Mouse (Mus musculus): ENCODE data around the gene Tas1r1.
A peak's percentile ranks its signal among the peaks of the same experiment; 100 is the strongest.
"Not testable (repeated sequence)": the region's sequence is repeated elsewhere in the genome, so short reads cannot be mapped to it uniquely, and the experiment has no call there.

Tas1r1 gene

DNA sequence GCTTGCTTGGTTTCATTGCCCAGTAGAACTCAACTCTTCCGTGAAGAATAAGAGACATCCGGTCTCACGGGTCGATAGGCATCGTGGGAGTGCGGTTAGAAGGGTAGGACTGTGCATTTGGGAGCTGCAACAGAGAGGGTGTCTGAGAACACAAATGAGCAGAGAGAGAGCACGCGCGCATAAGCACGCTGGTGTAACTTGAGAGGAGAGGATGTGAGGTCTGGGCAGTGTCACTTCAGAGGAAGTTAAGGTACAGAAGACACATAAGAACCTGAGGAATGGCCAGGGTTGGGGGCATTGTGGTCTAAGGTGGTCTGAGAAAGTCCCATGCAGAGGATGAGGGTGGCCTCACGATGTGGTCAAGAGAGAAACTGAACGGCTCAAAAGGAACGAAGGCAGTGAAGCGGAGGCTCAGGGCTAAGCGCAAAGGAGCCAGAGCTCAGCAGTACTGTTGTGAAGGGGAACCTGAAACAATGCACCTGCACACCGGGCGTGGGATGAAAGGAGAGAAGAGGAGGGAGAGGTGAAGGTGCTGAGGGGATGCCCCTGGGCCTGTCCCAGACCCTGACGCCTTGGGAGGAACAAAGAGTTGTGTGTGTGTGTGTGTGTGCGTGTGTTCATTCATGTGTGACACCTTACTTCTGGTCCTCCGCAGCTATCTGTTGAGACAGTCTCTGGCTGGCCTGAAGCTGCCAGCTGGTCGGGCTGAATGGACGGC lies 3.7 kb upstream of the Tas1r1 start:
- DNase-seq, result no peak

- peak; percentile 17 for DNase-seq
Observed at GRCm38 (mm10) chr4:152039831-152040310, 1.5 kb upstream of the Tas1r1 start.

DNA sequence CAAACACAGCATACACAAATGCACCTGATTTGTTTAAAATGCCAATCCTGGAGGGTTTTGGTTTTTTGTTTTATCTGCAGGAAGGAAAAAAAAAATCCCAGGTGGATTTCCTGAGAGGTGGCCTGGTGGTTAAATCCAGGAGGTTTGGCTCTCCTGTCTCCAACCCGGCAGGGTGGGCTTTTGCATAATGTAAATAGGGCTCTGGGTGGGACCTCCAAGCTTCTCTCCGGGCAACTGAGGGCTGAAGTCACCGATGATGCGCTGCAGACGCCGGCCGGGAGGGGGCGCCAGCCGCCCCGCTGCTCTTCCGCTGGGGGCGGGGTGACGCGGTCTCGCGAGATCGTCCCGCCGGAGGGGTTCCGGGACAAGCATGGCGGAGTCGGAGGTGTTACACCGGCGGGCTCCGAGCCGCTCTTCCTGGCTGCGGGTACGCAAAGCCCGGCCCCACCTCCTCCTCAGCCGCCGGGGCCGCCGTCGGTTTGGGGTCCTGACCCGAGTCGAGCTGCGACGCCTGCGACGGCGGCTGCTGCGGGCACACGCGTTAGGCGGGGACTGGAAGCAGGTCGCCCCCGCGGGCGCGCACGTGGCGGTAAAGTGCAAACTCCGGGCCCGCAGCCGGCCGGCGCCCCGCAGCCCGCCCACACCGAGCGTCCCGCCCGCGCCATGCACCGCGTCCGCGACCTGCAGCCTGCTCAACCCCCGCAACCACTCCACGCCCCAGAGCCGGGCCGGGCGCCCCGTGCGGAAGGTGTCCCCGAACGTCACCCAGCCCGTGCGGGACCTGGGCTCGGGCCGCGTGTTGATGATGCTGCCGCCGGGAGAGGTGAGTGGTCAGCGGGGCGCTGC lies 840 bp upstream of the Tas1r1 start, which contains the start of gene Nol9:
TSS of gene Nol9 (plus strand) at position 337 of the 846 bp plus-strand sequence.
- DNase-seq, result peak; percentile 95

DNA sequence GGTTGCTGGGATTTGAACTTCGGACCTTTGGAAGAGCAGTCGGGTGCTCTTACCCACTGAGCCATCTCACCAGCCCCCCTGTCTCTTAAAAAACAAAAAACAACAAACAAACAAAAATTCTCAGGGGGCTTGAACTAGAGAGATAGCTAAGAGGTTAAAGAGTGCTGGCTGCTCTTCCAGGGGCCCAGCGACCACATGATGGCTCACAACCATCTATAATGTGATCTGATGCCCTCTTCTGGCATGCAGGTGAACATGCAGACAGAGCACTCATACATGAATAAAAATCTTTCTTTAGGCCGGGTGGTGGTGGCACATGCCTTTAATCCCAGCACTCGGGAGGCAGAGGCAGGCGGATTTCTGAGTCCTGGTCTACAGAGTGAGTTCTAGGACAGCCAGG lies 1.9 kb downstream of the Tas1r1 start:
- DNase-seq, result not testable (repeated sequence)

GRCm38 (mm10) chr4:152032922-152033321 lies 5.4 kb downstream of the Tas1r1 start:
- DNase-seq, result no peak

- DNase-seq, result peak; percentile 14
Observed at GRCm38 (mm10) chr4:152029997-152030396, 8.4 kb downstream of the Tas1r1 start.

GRCm38 (mm10) chr4:152029087-152029486 lies 9.3 kb downstream of the Tas1r1 start:
- peak; percentile 2 for DNase-seq

DNA sequence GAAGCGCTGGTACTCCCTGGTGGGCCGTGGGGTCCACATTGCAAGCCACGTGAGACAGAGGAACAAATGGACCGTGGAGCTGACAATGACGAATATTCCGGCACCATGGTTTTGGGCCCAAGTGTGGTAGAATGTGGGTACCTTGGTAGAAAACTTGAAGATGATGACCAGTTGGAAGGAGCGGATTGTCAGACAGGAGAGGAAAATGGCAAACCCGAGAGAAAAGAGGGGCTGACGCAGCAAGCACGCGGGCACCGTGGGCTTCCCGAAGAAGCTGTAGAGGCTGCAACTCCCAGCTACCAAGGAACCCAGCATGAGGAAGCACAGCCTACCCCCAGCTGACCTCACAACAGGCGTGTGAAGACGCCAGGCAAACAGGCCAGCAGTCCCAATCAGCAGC lies 9.9 kb downstream of the Tas1r1 start:
- DNase-seq, result no peak

DNA sequence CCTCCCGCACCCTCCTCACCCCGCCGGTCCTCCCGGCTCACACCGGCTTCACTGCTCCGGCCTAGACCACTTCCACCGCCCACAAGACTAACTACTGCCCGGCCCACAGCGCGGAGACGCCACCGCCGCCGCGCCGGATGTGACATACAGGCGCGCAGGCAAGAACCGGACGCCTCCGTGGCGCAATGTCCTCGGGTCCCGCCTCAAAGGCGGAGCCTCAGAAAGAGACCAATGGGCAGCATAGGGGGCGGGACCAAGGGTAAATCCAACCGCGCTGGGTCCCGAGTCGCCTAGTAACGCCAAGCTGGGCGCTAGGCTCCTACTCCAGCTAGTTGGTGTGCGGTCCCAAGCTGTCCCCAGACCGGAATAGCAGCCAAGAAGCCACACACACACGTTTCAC lies 10.8 kb downstream of the Tas1r1 start, which contains the start of gene Zbtb48:
TSS of gene Zbtb48 (minus strand) at position 148 of the 400 bp plus-strand sequence.
- DNase-seq, result peak; percentile 100

- peak; percentile 39 for DNase-seq
Observed at GRCm38 (mm10) chr4:152026751-152027508, 11.4 kb downstream of the Tas1r1 start.

- no peak for DNase-seq
Observed at GRCm38 (mm10) chr4:152024525-152024924, 13.8 kb downstream of the Tas1r1 start.

GRCm38 (mm10) chr4:152022506-152022905 lies 15.9 kb downstream of the Tas1r1 start:
- no peak for DNase-seq

GRCm38 (mm10) chr4:152021568-152022097 lies 16.7 kb downstream of the Tas1r1 start:
- no peak for DNase-seq

DNA sequence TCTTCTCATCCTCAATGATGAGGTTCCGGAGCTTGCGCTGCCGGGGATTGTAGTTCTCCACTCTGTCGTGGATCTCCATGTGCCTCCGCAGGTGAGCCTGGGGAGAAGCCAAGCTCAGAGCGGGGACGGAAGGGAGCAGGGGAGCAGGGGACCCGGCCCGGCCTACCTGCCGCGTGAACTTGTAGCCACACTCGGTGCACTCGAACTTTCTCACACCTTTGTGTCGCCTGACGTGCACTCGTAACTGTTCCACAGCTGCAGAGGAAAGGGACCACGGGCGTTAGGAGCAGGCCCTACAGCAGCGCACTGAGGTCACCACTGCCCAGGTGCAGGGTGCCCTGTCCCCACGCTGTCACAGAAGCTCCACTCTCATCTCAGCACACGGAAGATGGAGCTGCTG lies 18.3 kb downstream of the Tas1r1 start:
- DNase-seq, result no peak

DNA sequence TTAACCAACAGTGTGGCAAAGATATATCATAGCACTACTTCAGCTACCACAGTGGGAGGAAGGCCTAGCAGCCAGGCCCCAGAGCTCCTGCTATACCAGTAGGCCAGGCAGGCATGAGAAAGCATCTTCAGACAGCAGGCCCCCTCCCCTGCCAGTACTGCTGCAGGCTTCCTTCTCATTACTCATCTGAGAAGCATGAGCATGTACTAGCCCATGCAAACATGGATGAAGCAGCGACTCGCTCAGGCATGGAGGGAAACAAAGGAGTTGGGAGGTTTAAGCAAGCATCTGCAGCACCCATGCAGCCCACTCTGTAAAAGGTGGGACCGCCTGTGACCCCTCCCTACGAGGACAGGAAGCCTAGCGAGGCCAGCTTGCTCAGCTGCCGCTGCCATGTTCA lies 19.3 kb downstream of the Tas1r1 start:
- DNase-seq, result no peak

GRCm38 (mm10) chr4:152013036-152013813 lies 25.1 kb downstream of the Tas1r1 start:
- no peak for DNase-seq

DNA sequence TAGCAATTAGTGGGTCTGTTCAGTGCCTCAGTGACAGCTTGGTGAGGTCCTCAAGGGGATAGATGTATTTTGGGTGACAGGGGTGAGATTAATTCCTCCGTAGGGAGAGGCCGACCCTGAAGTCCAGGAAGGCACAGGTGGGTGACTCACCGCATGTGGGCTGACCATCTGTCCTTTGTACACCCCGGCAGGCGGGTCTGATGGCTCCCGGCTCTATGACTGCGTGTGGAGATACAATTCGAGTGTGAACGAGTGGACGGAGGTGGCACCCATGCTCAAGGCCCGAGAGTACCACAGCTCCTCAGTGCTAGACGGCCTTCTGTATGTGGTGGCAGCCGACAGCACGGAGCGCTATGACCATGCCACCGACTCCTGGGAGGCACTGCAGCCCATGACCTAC lies 26.3 kb downstream of the Tas1r1 start:
- no peak for DNase-seq

DNA sequence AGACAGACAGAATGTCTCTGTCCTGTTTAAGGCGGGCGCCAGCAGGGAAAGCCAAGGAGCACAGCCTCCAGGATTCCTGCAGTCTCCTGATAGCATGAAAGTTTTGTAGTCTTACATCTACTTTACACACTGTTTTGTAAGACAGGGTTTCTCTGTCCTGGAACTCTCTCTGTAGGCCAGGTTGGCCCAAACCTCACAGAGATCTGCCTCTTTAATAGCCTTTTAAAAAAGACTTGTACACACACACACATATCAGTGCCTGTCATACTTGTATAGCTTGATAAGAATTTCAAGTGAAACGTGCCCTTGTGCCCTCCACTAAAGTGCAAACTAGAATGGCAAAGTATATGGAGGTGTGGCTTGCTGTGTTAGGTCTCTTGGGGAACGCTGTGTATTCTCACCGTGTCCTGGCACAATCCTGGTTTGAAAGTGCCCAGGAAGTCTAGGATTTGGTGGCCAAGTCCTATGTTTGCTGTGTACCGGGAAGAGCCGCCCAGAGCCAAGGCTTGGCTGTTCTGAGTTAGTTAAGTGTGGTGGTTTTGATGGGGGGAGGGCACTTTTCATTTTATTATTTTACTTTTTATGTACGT lies 27.1 kb downstream of the Tas1r1 start:
- no peak for DNase-seq

GRCm38 (mm10) chr4:152010707-152011134 lies 27.6 kb downstream of the Tas1r1 start:
- DNase-seq, result no peak

GRCm38 (mm10) chr4:152010091-152010706 lies 28.2 kb downstream of the Tas1r1 start:
- DNase-seq, result peak; percentile 35
